Mouse (Mus musculus): ENCODE measurements around the gene Fam3a. TPM values are rescaled to one million over a fixed set of nuclear protein-coding genes. Genes with fewer than 3 reads are reported as not detected.
A peak's percentile ranks its signal among the peaks of the same experiment; 100 is the strongest.

Gene Fam3a
- total and polyA plus RNA-seq, 2 experiments from 2014 or later = 29.9 to 31.2 TPM

DNA sequence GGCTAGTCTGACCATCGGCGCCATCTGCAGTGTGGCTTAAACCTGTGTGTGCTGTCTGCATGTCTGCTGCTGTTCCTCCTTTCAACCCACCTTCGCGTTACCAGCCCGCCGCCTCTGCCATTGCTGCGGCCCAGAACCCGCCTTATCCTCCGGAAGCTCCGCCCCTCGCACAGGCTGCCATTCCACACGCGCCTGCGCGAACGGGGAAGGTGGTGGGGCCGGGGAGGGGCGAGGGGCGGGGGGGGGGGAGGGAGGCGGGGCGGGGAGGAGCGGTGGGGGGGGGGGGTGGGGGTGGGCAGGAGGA, 39.7 kb downstream of the Fam3a start, which contains the start of gene Lage3:
TSS of gene Lage3 (minus strand) at position 152 of the 304 bp plus-strand sequence.
- H3K4me3 ChIP-seq (ENCODE audit: low read depth, low read length) = peak within 1 kb of the TSS; percentile 37
- no peaks in the 10 kb centered on the region for H3K4me1 ChIP-seq (ENCODE audit: insufficient read depth, low read length)
- DNase-seq (ENCODE audit: low spot score) = peak; percentile 86
- ATAC-seq (ENCODE audit: low FRiP score) = peak; percentile 92
- WGBS = 46% methylated on average over 13 of the region's 22 CpGs
- peak within 1 kb of the TSS; percentile 56 for H3K9ac ChIP-seq (replicated peaks; ENCODE audit: low read length, poor library complexity, severe bottlenecking)
- no peaks in the 10 kb centered on the region for H3K27me3 ChIP-seq (ENCODE audit: insufficient read depth, low read length)
- no peaks in the 10 kb centered on the region for H3K9me3 ChIP-seq (ENCODE audit: low read length)
- peak within 1 kb of the TSS; percentile 63 for H3K27ac ChIP-seq (ENCODE audit: low read depth, low read length)
- TF ChIP-seq CTCF (IDR thresholded peaks at IDR 0.05) = no peak
- no peaks in the 10 kb centered on the region for H3K36me3 ChIP-seq (ENCODE audit: insufficient read depth, low read length)
- H3K4me2 ChIP-seq (ENCODE audit: low read depth, low read length, poor library complexity, severe bottlenecking) = peak within 1 kb of the TSS; percentile 52

DNA sequence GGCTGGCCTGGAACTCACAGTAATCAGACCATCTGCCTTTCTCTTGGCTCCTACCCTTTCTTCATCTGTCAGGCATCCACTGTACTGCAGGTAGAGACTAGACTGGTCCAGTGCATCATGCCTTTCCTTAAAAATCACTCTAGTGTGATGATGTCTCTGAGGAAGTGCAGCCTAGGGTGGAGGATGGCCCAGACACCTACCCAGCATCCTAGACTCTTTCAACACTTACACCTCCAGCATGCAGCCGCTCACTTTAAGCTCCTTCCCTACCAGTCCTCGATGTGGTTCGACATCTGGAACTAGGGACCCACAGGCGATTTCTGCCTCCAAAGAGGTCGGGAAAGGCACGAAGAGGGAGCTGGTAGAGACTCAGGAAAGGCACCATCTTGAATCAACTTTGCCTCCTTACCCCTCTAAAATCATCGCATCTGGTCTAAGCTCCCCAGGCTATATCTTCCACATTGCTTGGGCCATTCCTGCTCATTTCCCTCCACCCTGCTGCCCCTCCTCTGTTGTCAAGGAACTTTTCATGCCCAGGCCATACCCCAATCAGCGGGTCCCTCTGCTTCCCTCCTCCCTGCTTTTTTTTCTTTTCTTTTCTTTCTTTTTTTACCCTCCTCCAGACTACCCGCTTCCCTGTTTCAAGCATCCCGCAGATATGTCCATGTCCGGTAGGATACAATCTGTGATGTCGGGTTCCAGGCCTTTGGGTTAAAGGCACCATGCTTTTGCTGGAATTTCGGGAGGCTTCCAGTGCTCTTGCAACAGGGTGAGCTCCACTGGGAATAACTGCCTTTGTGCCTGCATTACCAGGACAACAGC, 40.2 kb downstream of the Fam3a start:
- peak overlapping the region; percentile 63 for H3K27ac ChIP-seq (ENCODE audit: low read depth, low read length)
- no peaks in the 10 kb centered on the region for H3K27me3 ChIP-seq (ENCODE audit: insufficient read depth, low read length)
- no peaks in the 10 kb centered on the region for H3K4me1 ChIP-seq (ENCODE audit: insufficient read depth, low read length)
- peak overlapping the region; percentile 37 for H3K4me3 ChIP-seq (ENCODE audit: low read depth, low read length)
- 28% methylated on average over 13 of the region's 13 CpGs for WGBS
- H3K36me3 ChIP-seq (ENCODE audit: insufficient read depth, low read length) = no peaks in the 10 kb centered on the region
- H3K9me3 ChIP-seq (ENCODE audit: low read length) = no peaks in the 10 kb centered on the region
- TF ChIP-seq CTCF (IDR thresholded peaks at IDR 0.05) = no peak
- peak overlapping the region; percentile 52 for H3K4me2 ChIP-seq (ENCODE audit: low read depth, low read length, poor library complexity, severe bottlenecking)
- peak; percentile 52 for ATAC-seq (ENCODE audit: low FRiP score)
- peak overlapping the region; percentile 56 for H3K9ac ChIP-seq (replicated peaks; ENCODE audit: low read length, poor library complexity, severe bottlenecking)
- DNase-seq (ENCODE audit: low spot score) = peak; percentile 4

Other genes starting within 250 kb of the Fam3a start
- gene Tex28, start 225.4 kb downstream of the Fam3a start, total RNA-seq (2014; rRNA removed) = not detected in 2 replicates
- not detected in 2 replicates for gene Tex28, start 225.4 kb downstream of the Fam3a start, polyA plus RNA-seq (2015; fragmentation: Nextera tagmentation; extraction: Ambion mirVana)
- gene Tktl1, start 216.0 kb downstream of the Fam3a start, total RNA-seq (2014; rRNA removed) = not detected in 2 replicates
- 0.06 TPM in 1 of 2 replicates, not detected in the other for gene Tktl1, start 216.0 kb downstream of the Fam3a start, polyA plus RNA-seq (2015; fragmentation: Nextera tagmentation; extraction: Ambion mirVana)
- gene Flna, start 143.5 kb downstream of the Fam3a start, total RNA-seq (2014; rRNA removed) = 219 and 282 TPM in 2 replicates
- 52.8 and 54.8 TPM in 2 replicates for gene Flna, start 143.5 kb downstream of the Fam3a start, polyA plus RNA-seq (2015; fragmentation: Nextera tagmentation; extraction: Ambion mirVana)
- 58.0 and 70.0 TPM in 2 replicates for gene Emd, start 138.6 kb downstream of the Fam3a start, total RNA-seq (2014; rRNA removed)
- gene Emd, start 138.6 kb downstream of the Fam3a start, polyA plus RNA-seq (2015; fragmentation: Nextera tagmentation; extraction: Ambion mirVana) = 16.3 and 18.2 TPM in 2 replicates
- gene Rpl10, start 122.5 kb downstream of the Fam3a start, total RNA-seq (2014; rRNA removed) = 2,035 and 2,080 TPM in 2 replicates
- 390 and 408 TPM in 2 replicates for gene Rpl10, start 122.5 kb downstream of the Fam3a start, polyA plus RNA-seq (2015; fragmentation: Nextera tagmentation; extraction: Ambion mirVana)
- 44.4 and 49.2 TPM in 2 replicates for gene Taz, start 111.4 kb downstream of the Fam3a start, total RNA-seq (2014; rRNA removed)
- 65.9 and 69.8 TPM in 2 replicates for gene Taz, start 111.4 kb downstream of the Fam3a start, polyA plus RNA-seq (2015; fragmentation: Nextera tagmentation; extraction: Ambion mirVana)
- 3.8 and 7.5 TPM in 2 replicates for gene Dnase1l1, start 110.9 kb downstream of the Fam3a start, total RNA-seq (2014; rRNA removed)
- gene Dnase1l1, start 110.9 kb downstream of the Fam3a start, polyA plus RNA-seq (2015; fragmentation: Nextera tagmentation; extraction: Ambion mirVana) = 3.0 and 3.3 TPM in 2 replicates
- gene Atp6ap1, start 96.2 kb downstream of the Fam3a start, total RNA-seq (2014; rRNA removed) = 307 and 359 TPM in 2 replicates
- gene Atp6ap1, start 96.2 kb downstream of the Fam3a start, polyA plus RNA-seq (2015; fragmentation: Nextera tagmentation; extraction: Ambion mirVana) = 371 and 388 TPM in 2 replicates
- 344 and 530 TPM in 2 replicates for gene Gdi1, start 88.3 kb downstream of the Fam3a start, total RNA-seq (2014; rRNA removed)
- gene Gdi1, start 88.3 kb downstream of the Fam3a start, polyA plus RNA-seq (2015; fragmentation: Nextera tagmentation; extraction: Ambion mirVana) = 951 and 960 TPM in 2 replicates
- gene Fam50a, start 80.2 kb downstream of the Fam3a start, total RNA-seq (2014; rRNA removed) = 9.3 and 9.4 TPM in 2 replicates
- gene Fam50a, start 80.2 kb downstream of the Fam3a start, polyA plus RNA-seq (2015; fragmentation: Nextera tagmentation; extraction: Ambion mirVana) = 55.5 and 57.2 TPM in 2 replicates
- 144 and 167 TPM in 2 replicates for gene Plxna3, start 64.2 kb downstream of the Fam3a start, total RNA-seq (2014; rRNA removed)
- gene Plxna3, start 64.2 kb downstream of the Fam3a start, polyA plus RNA-seq (2015; fragmentation: Nextera tagmentation; extraction: Ambion mirVana) = 28.6 and 28.9 TPM in 2 replicates
- 40.2 and 67.1 TPM in 2 replicates for gene Lage3, start 39.7 kb downstream of the Fam3a start, total RNA-seq (2014; rRNA removed)
- gene Lage3, start 39.7 kb downstream of the Fam3a start, polyA plus RNA-seq (2015; fragmentation: Nextera tagmentation; extraction: Ambion mirVana) = 62.0 and 65.8 TPM in 2 replicates
- gene Ubl4a, start 20.1 kb downstream of the Fam3a start, total RNA-seq (2014; rRNA removed) = 46.3 and 53.6 TPM in 2 replicates
- gene Ubl4a, start 20.1 kb downstream of the Fam3a start, polyA plus RNA-seq (2015; fragmentation: Nextera tagmentation; extraction: Ambion mirVana) = 67.1 and 75.0 TPM in 2 replicates
- 6.2 and 9.4 TPM in 2 replicates for gene Slc10a3, start 19.9 kb downstream of the Fam3a start, total RNA-seq (2014; rRNA removed)
- gene Slc10a3, start 19.9 kb downstream of the Fam3a start, polyA plus RNA-seq (2015; fragmentation: Nextera tagmentation; extraction: Ambion mirVana) = 6.1 and 6.9 TPM in 2 replicates
- gene Ikbkg, start within 50 bp of the Fam3a start, total RNA-seq (2014; rRNA removed) = 20.4 and 24.7 TPM in 2 replicates
- 11.5 and 12.4 TPM in 2 replicates for gene Ikbkg, start within 50 bp of the Fam3a start, polyA plus RNA-seq (2015; fragmentation: Nextera tagmentation; extraction: Ambion mirVana)
- gene G6pdx, start 35.9 kb upstream of the Fam3a start, total RNA-seq (2014; rRNA removed) = 51.3 and 55.6 TPM in 2 replicates
- 40.2 and 41.8 TPM in 2 replicates for gene G6pdx, start 35.9 kb upstream of the Fam3a start, polyA plus RNA-seq (2015; fragmentation: Nextera tagmentation; extraction: Ambion mirVana)
- gene Gm6880, start 88.1 kb upstream of the Fam3a start, total RNA-seq (2014; rRNA removed) = not detected in 2 replicates
- gene Gm6880, start 88.1 kb upstream of the Fam3a start, polyA plus RNA-seq (2015; fragmentation: Nextera tagmentation; extraction: Ambion mirVana) = 0.28 TPM in 1 of 2 replicates, not detected in the other
- not detected in 2 replicates for gene Olfr1326-ps1, start 181.6 kb upstream of the Fam3a start, total RNA-seq (2014; rRNA removed)
- gene Olfr1326-ps1, start 181.6 kb upstream of the Fam3a start, polyA plus RNA-seq (2015; fragmentation: Nextera tagmentation; extraction: Ambion mirVana) = not detected in 2 replicates
- gene Olfr1325, start 199.4 kb upstream of the Fam3a start, total RNA-seq (2014; rRNA removed) = not detected in 2 replicates
- not detected in 2 replicates for gene Olfr1325, start 199.4 kb upstream of the Fam3a start, polyA plus RNA-seq (2015; fragmentation: Nextera tagmentation; extraction: Ambion mirVana)

All from midbrain, postnatal 0 days (tissue).